Mouse (Mus musculus): Measurements from ENCODE around the gene Aff2. TPM values are rescaled to one million over a fixed set of nuclear protein-coding genes. Genes with fewer than 3 reads are reported as not detected.

The Aff2 gene
- polyA plus RNA-seq, 1 experiment from 2014 or later: 0.32 TPM

- Histone ChIP-seq H3K9ac (no peak overlapping the region), H3K9me3 (replicated peaks) (no peaks in the 10 kb centered on the region), H3K36me3 (replicated peaks) (no peaks in the 10 kb centered on the region), H3K27me3 (no peaks in the 10 kb centered on the region), H3K27ac (replicated peaks) (no peak overlapping the region), H3K4me1 (replicated peaks) (no peaks in the 10 kb centered on the region), H3K4me2 (no peak overlapping the region), H3K4me3 (replicated peaks) (no peak overlapping the region)
- 62% methylated on average over 2 of the region's 2 CpGs for WGBS (ENCODE audit: insufficient replicate concordance)
- ATAC-seq (ENCODE audit: insufficient read depth): no peak
Measured at GRCm38 (mm10) chrX:69460896-69461295, 100.8 kb downstream of the Aff2 start.

GRCm38 (mm10) chrX:69502061-69502460, 142.0 kb downstream of the Aff2 start:
- H3K4me1 ChIP-seq (replicated peaks): no peaks in the 10 kb centered on the region
- 48% methylated on average over 3 of the region's 3 CpGs for WGBS (ENCODE audit: insufficient replicate concordance)
- no peak overlapping the region for H3K27ac ChIP-seq (replicated peaks)
- H3K36me3 ChIP-seq (replicated peaks): no peaks in the 10 kb centered on the region
- no peaks in the 10 kb centered on the region for H3K9me3 ChIP-seq (replicated peaks)
- H3K27me3 ChIP-seq: no peaks in the 10 kb centered on the region
- H3K4me3 ChIP-seq (replicated peaks): no peak overlapping the region
- no peak overlapping the region for H3K4me2 ChIP-seq
- no peak overlapping the region for H3K9ac ChIP-seq
- ATAC-seq (ENCODE audit: insufficient read depth): no peak

GRCm38 (mm10) chrX:69518040-69518575, 158.0 kb downstream of the Aff2 start:
- Histone ChIP-seq H3K36me3 (replicated peaks) (no peaks in the 10 kb centered on the region), H3K9me3 (replicated peaks) (no peaks in the 10 kb centered on the region), H3K4me2 (no peak overlapping the region), H3K4me3 (replicated peaks) (no peak overlapping the region), H3K4me1 (replicated peaks) (no peaks in the 10 kb centered on the region), H3K27me3 (no peaks in the 10 kb centered on the region), H3K27ac (replicated peaks) (no peak overlapping the region), H3K9ac (no peak overlapping the region)
- whole genome bisulfite sequencing (ENCODE audit: insufficient replicate concordance): 58% methylated on average over 6 of the region's 6 CpGs
- ATAC-seq (ENCODE audit: insufficient read depth): no peak

- Histone ChIP-seq H3K4me3 (replicated peaks) (no peak overlapping the region), H3K4me2 (no peak overlapping the region), H3K9ac (no peak overlapping the region), H3K36me3 (replicated peaks) (no peaks in the 10 kb centered on the region), H3K27ac (replicated peaks) (no peak overlapping the region), H3K27me3 (no peaks in the 10 kb centered on the region), H3K4me1 (replicated peaks) (no peaks in the 10 kb centered on the region), H3K9me3 (replicated peaks) (no peaks in the 10 kb centered on the region)
- ATAC-seq (ENCODE audit: insufficient read depth): no peak
- WGBS (ENCODE audit: insufficient replicate concordance): 31% methylated on average over 1 of the region's 1 CpGs
Measured at GRCm38 (mm10) chrX:69540811-69541210, 180.7 kb downstream of the Aff2 start.

GRCm38 (mm10) chrX:69579903-69580459, 219.9 kb downstream of the Aff2 start:
- Histone ChIP-seq H3K9me3 (replicated peaks) (no peaks in the 10 kb centered on the region), H3K36me3 (replicated peaks) (no peaks in the 10 kb centered on the region), H3K9ac (no peak overlapping the region), H3K4me3 (replicated peaks) (no peak overlapping the region), H3K4me1 (replicated peaks) (no peaks in the 10 kb centered on the region), H3K4me2 (no peak overlapping the region), H3K27ac (replicated peaks) (no peak overlapping the region), H3K27me3 (no peaks in the 10 kb centered on the region)
- 59% methylated on average over 2 of the region's 2 CpGs for WGBS (ENCODE audit: insufficient replicate concordance)
- ATAC-seq (ENCODE audit: insufficient read depth): no peak

GRCm38 (mm10) chrX:69608793-69609192, 248.7 kb downstream of the Aff2 start:
- Histone ChIP-seq H3K36me3 (replicated peaks) (no peaks in the 10 kb centered on the region), H3K9ac (no peak overlapping the region), H3K9me3 (replicated peaks) (no peaks in the 10 kb centered on the region), H3K4me2 (no peak overlapping the region), H3K27ac (replicated peaks) (no peak overlapping the region), H3K4me1 (replicated peaks) (no peaks in the 10 kb centered on the region), H3K27me3 (no peaks in the 10 kb centered on the region), H3K4me3 (replicated peaks) (no peak overlapping the region)
- ATAC-seq (ENCODE audit: insufficient read depth): no peak

- H3K9ac ChIP-seq: no peak overlapping the region
- no peak overlapping the region for H3K4me3 ChIP-seq (replicated peaks)
- no peak overlapping the region for H3K4me2 ChIP-seq
- no peak for ATAC-seq (ENCODE audit: insufficient read depth)
- WGBS (ENCODE audit: insufficient replicate concordance): 76% methylated on average over 2 of the region's 2 CpGs
- H3K9me3 ChIP-seq (replicated peaks): no peaks in the 10 kb centered on the region
- H3K4me1 ChIP-seq (replicated peaks): no peaks in the 10 kb centered on the region
- no peak overlapping the region for H3K27ac ChIP-seq (replicated peaks)
- no peaks in the 10 kb centered on the region for H3K36me3 ChIP-seq (replicated peaks)
- H3K27me3 ChIP-seq: no peaks in the 10 kb centered on the region
Measured at GRCm38 (mm10) chrX:69663038-69663437, 302.9 kb downstream of the Aff2 start.

GRCm38 (mm10) chrX:69666145-69666677, 306.1 kb downstream of the Aff2 start:
- H3K27ac ChIP-seq (replicated peaks): no peak overlapping the region
- no peak overlapping the region for H3K4me2 ChIP-seq
- WGBS (ENCODE audit: insufficient replicate concordance): 51% methylated on average over 3 of the region's 3 CpGs
- no peak for ATAC-seq (ENCODE audit: insufficient read depth)
- no peaks in the 10 kb centered on the region for H3K36me3 ChIP-seq (replicated peaks)
- no peaks in the 10 kb centered on the region for H3K9me3 ChIP-seq (replicated peaks)
- H3K27me3 ChIP-seq: no peaks in the 10 kb centered on the region
- H3K4me3 ChIP-seq (replicated peaks): no peak overlapping the region
- no peak overlapping the region for H3K9ac ChIP-seq
- no peaks in the 10 kb centered on the region for H3K4me1 ChIP-seq (replicated peaks)

- ATAC-seq (ENCODE audit: insufficient read depth): no peak
- no peaks in the 10 kb centered on the region for H3K27me3 ChIP-seq
- H3K9ac ChIP-seq: no peak overlapping the region
- no peaks in the 10 kb centered on the region for H3K9me3 ChIP-seq (replicated peaks)
- no peaks in the 10 kb centered on the region for H3K36me3 ChIP-seq (replicated peaks)
- no peak overlapping the region for H3K27ac ChIP-seq (replicated peaks)
- H3K4me1 ChIP-seq (replicated peaks): no peaks in the 10 kb centered on the region
- H3K4me2 ChIP-seq: no peak overlapping the region
- H3K4me3 ChIP-seq (replicated peaks): no peak overlapping the region
- 75% methylated on average over 1 of the region's 1 CpGs for WGBS (ENCODE audit: insufficient replicate concordance)
Measured at GRCm38 (mm10) chrX:69675691-69676090, 315.6 kb downstream of the Aff2 start.

GRCm38 (mm10) chrX:69698840-69699239, 338.7 kb downstream of the Aff2 start:
- no peak overlapping the region for H3K4me2 ChIP-seq
- H3K27me3 ChIP-seq: no peaks in the 10 kb centered on the region
- H3K4me3 ChIP-seq (replicated peaks): no peak overlapping the region
- H3K9ac ChIP-seq: no peak overlapping the region
- H3K27ac ChIP-seq (replicated peaks): no peak overlapping the region
- no peaks in the 10 kb centered on the region for H3K4me1 ChIP-seq (replicated peaks)
- 55% methylated on average over 4 of the region's 4 CpGs for WGBS (ENCODE audit: insufficient replicate concordance)
- ATAC-seq (ENCODE audit: insufficient read depth): no peak
- no peaks in the 10 kb centered on the region for H3K9me3 ChIP-seq (replicated peaks)
- H3K36me3 ChIP-seq (replicated peaks): no peaks in the 10 kb centered on the region

GRCm38 (mm10) chrX:69738972-69739371, 378.9 kb downstream of the Aff2 start:
- 52% methylated on average over 3 of the region's 3 CpGs for WGBS (ENCODE audit: insufficient replicate concordance)
- H3K4me3 ChIP-seq (replicated peaks): no peak overlapping the region
- no peaks in the 10 kb centered on the region for H3K27me3 ChIP-seq
- no peak for ATAC-seq (ENCODE audit: insufficient read depth)
- no peak overlapping the region for H3K9ac ChIP-seq
- H3K4me1 ChIP-seq (replicated peaks): no peaks in the 10 kb centered on the region
- no peak overlapping the region for H3K4me2 ChIP-seq
- no peak overlapping the region for H3K27ac ChIP-seq (replicated peaks)
- H3K9me3 ChIP-seq (replicated peaks): no peaks in the 10 kb centered on the region
- no peaks in the 10 kb centered on the region for H3K36me3 ChIP-seq (replicated peaks)

All from liver, embryonic 15.5 days (tissue).